Mouse (Mus musculus) layer of hippocampus, adult 8-10 months (tissue): ENCODE results near the gene Slc7a14. TPM values are rescaled to one million over a fixed set of nuclear protein-coding genes. Genes with fewer than 3 reads are reported as not detected.

Experiments used
- DNase-seq, 2 experiments: peaks; one replicate each; pipeline ENCODE4 v3.0.0; 2022; ENCODE audit warnings: low spot score in 2 of 2
- total RNA-seq, 4 experiments: library from RNA; stranded (reverse); gene quantifications; 2 replicates each; pipeline ENCODE4 v1.2.4; 2022

Slc7a14 gene
- total RNA-seq, 4 experiments from 2014 or later = 76.7 to 94.1 (median 87.1) TPM

DNA sequence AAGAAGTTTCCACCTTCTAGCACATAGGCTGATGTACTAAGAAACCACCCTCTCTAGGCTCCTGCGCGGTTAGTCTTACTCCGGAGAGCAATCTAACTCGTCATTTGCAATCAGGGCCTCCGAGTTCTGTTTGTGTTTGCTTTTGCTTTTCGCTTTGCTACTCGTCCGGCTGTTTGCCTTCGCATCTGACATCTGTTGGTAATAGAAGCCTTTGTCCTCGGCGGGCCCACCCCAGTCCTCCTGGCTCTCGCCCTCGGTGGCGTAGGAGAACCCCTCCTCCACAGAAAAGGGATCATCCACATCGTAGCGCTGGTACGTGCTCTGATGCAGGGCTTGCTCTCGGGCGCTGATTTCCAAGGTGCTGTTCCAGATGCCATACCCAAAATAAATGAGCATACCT is 101.2 kb downstream of the Slc7a14 start:
- DNase-seq = peak; percentile 50 to 58

GRCm38 (mm10) chr3:31208458-31208994 is 101.7 kb downstream of the Slc7a14 start:
- no peak for DNase-seq

GRCm38 (mm10) chr3:31208046-31208445 is 102.1 kb downstream of the Slc7a14 start:
- DNase-seq = no peak

GRCm38 (mm10) chr3:31205167-31205566 is 105.0 kb downstream of the Slc7a14 start:
- no peak for DNase-seq

- no peak for DNase-seq
Measured at GRCm38 (mm10) chr3:31203947-31204346, 106.2 kb downstream of the Slc7a14 start.

GRCm38 (mm10) chr3:31199162-31199877 is 110.9 kb downstream of the Slc7a14 start:
- peak in 1 of 2 experiments; percentile 1 for DNase-seq

DNA sequence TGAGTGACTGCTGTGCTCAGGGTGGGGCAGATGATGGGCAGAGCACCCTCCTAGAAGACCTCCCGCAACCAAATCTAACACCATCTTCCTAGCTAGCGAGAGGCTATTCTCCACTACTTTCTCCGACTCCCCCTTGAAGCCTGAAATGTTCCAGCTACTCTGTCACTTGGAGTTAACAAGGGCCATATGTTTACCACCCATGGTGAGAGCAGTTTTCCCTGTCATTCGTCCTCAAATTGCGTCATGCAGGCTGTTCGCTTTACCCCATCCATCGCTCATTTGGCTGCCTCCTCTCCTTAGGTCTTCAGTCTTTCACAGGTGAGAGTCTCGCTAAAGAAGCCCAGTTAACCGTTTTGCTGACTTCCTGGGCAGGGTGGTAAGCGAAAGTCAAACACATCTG is 118.8 kb downstream of the Slc7a14 start:
- no peak for DNase-seq

DNA sequence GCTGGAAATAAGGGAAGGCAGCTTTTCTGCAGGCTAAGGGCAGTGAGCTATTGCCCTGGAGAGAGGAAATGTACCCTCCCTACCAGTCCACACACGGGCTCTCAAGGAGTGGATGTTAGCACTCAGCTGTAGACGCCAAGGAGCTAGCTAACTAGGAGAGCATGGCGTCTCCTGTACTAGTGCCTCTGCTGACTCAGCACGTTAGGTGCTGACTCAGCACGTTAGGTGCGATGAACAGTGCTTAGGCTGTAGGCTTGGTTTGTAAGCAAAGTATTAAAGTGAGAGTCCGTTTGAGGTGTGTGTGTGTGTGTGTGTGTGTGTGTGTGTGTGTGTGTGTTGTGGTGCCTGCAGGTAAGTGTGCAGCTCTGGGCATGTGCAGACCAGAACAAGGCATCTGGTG is 119.8 kb downstream of the Slc7a14 start:
- DNase-seq = no peak

DNA sequence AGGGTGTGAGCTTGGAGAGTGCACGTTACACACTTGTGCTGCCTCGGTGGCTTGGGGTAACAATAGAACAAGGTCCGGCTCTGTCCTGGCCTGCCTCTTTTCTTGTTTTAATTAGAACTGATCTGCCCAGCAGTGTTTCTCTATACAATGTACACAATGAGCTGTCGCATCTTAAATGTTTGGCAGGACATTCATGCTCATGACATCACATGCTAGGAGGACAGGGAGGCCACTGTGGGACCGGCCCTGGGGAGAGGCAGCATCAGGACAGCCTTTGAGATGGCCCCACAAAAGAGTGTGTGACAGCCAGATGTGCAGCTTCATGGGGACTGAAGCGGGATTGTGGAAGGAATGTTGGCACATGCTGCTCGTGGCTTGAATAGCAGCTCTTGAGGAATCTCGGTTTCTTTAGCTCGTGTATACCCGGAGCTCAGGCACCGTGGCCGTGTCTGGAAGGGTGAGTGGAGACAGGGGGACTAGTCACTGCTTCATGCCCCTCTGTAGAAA is 143.8 kb downstream of the Slc7a14 start:
- DNase-seq = peak; percentile 54 to 80

DNA sequence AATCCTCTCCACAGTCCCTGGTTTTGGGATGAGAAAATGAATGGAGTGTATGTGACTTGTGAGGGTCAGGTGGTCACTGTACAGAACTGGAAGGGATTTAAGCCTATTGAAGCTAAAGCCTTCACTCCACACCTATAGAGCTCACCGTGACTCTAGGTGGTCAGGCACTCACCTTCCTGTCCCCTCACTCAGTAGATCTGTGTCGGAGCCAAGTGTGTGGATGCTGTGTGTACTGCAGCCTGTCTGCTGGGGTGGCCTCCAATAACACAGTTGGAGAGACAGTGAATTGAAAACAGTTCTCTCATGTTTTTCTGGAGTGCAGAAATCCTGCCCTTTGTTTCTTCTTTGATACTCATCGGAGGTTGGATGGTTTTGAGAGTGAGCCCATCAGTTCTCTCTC is 144.4 kb downstream of the Slc7a14 start:
- no peak for DNase-seq

DNA sequence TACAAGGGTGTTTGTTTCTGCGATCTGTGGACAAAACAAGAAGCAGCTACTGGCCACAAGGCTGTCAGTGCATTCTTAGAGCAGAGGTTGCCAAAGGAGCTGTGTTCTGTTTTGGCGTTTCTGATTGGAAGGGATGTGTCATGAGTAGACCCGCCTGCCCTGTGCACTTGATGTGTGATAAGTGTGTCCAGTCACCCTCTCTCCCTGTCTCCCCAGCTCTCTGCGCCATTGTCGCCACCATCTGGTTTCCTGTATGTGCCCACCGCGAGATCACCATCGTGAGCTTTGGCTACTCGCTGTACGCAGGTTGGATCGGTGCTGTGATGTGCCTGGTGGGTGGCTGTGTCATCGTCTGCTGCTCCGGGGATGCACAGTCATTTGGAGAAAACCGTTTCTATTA is 147.3 kb downstream of the Slc7a14 start:
- no peak for DNase-seq

- DNase-seq = no peak
Measured at GRCm38 (mm10) chr3:31161336-31161735, 148.8 kb downstream of the Slc7a14 start.

DNA sequence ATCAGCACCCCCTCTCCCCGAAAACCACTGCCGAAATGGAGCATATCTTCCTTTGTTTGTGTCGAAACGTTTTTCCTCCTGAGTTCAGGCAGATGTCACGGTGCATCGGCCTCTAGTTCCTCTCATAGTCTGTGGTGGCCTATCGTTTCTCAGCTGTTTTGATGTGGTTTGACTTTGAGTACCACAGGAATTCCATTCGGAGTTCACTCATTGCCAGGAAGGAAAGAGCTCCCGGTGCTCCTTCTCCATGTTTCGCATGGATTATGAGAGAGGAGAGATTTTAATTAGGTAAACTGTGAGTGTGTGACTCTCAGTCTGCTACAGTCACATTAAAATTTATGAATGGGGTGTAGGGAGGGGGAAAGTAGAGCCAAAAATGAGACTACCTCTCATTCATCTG is 150.1 kb downstream of the Slc7a14 start:
- no peak for DNase-seq

GRCm38 (mm10) chr3:31157776-31158175 is 152.4 kb downstream of the Slc7a14 start:
- DNase-seq = no peak

GRCm38 (mm10) chr3:31156126-31156525 is 154.1 kb downstream of the Slc7a14 start:
- no peak for DNase-seq

Other genes starting within 250 kb of the Slc7a14 start
- gene Skil, start 215.3 kb downstream of the Slc7a14 start, total RNA-seq = 10 to 100 TPM; 60.7 to 74.8 (median 65.5) TPM
- 100 to 1,000 TPM in 3 of 4 experiments, 10 to 100 TPM in 1; 98.5 to 162 (median 138) TPM for gene Cldn11, start 160.5 kb downstream of the Slc7a14 start, total RNA-seq